Mouse (Mus musculus): ENCODE results near the gene Olfr508. TPM values are rescaled to one million over a fixed set of nuclear protein-coding genes. Genes with fewer than 3 reads are reported as not detected.
"Not testable (repeated sequence)": the region's sequence is repeated elsewhere in the genome, so short reads cannot be mapped to it uniquely, and the experiment has no call there.

The Olfr508 gene
- not detected in 2 replicates for polyA plus RNA-seq (2012; rRNA removed)

- no peak for DNase-seq (ENCODE audit: low spot score)
These were observed at the start of gene Olfr508 for GRCm38 (mm10) chr7:108629694-108630093. Gene Olfr508, plus strand, starts transcription at chr7:108629994.

- no peak for DNase-seq (ENCODE audit: low spot score)
These were observed 40.0 kb upstream of the Olfr508 start for GRCm38 (mm10) chr7:108589797-108590196.

- DNase-seq (ENCODE audit: low spot score) = not testable (repeated sequence)
These were observed 27.9 kb upstream of the Olfr508 start for GRCm38 (mm10) chr7:108601916-108602315.

GRCm38 (mm10) chr7:108610487-108610886 lies 19.3 kb upstream of the Olfr508 start, which contains the start of gene Olfr506:
Gene Olfr506, plus strand, starts transcription at chr7:108610787.
- no peak for DNase-seq (ENCODE audit: low spot score)

GRCm38 (mm10) chr7:108614110-108614509 lies 15.7 kb upstream of the Olfr508 start:
- no peak for DNase-seq (ENCODE audit: low spot score)

- DNase-seq (ENCODE audit: low spot score) = not testable (repeated sequence)
These were observed 13.0 kb upstream of the Olfr508 start for GRCm38 (mm10) chr7:108616781-108617180.

GRCm38 (mm10) chr7:108621514-108621913 lies 8.3 kb upstream of the Olfr508 start, which contains the start of gene Olfr507:
Gene Olfr507, plus strand, starts transcription at chr7:108621814.
- DNase-seq (ENCODE audit: low spot score) = no peak

- DNase-seq (ENCODE audit: low spot score) = no peak
These were observed 22.0 kb downstream of the Olfr508 start, which contains the start of gene Olfr509 for GRCm38 (mm10) chr7:108651806-108652205. Gene Olfr509, minus strand, starts transcription at chr7:108651906.

- DNase-seq (ENCODE audit: low spot score) = no peak
These were observed 32.6 kb downstream of the Olfr508 start for GRCm38 (mm10) chr7:108662419-108662818.

- DNase-seq (ENCODE audit: low spot score) = no peak
These were observed 36.3 kb downstream of the Olfr508 start, which contains the start of gene Olfr510 for GRCm38 (mm10) chr7:108666118-108666517. Gene Olfr510, plus strand, starts transcription at chr7:108666418.

- no peak for DNase-seq (ENCODE audit: low spot score)
These were observed 41.3 kb downstream of the Olfr508 start for GRCm38 (mm10) chr7:108671058-108671457.

GRCm38 (mm10) chr7:108678886-108679285 lies 49.1 kb downstream of the Olfr508 start:
- no peak for DNase-seq (ENCODE audit: low spot score)

Other genes starting within 250 kb of the Olfr508 start
- not detected in 2 replicates for gene Olfr495, start 236.8 kb upstream of the Olfr508 start, polyA plus RNA-seq (2012; rRNA removed)
- not detected in 2 replicates for gene Olfr497, start 209.6 kb upstream of the Olfr508 start, polyA plus RNA-seq (2012; rRNA removed)
- not detected in 2 replicates for gene Olfr498, start 164.7 kb upstream of the Olfr508 start, polyA plus RNA-seq (2012; rRNA removed)
- gene Olfr502, start 104.9 kb upstream of the Olfr508 start, polyA plus RNA-seq (2012; rRNA removed) = not detected in 2 replicates
- gene Olfr503, start 85.5 kb upstream of the Olfr508 start, polyA plus RNA-seq (2012; rRNA removed) = not detected in 2 replicates
- gene Olfr504, start 64.2 kb upstream of the Olfr508 start, polyA plus RNA-seq (2012; rRNA removed) = not detected in 2 replicates
- gene Olfr506, start 19.2 kb upstream of the Olfr508 start, polyA plus RNA-seq (2012; rRNA removed) = not detected in 2 replicates
- gene Olfr507, start 8.2 kb upstream of the Olfr508 start, polyA plus RNA-seq (2012; rRNA removed) = not detected in 2 replicates
- not detected in 2 replicates for gene Olfr509, start 21.9 kb downstream of the Olfr508 start, polyA plus RNA-seq (2012; rRNA removed)
- not detected in 2 replicates for gene Olfr510, start 36.4 kb downstream of the Olfr508 start, polyA plus RNA-seq (2012; rRNA removed)
- gene Olfr512, start 83.3 kb downstream of the Olfr508 start, polyA plus RNA-seq (2012; rRNA removed) = not detected in 2 replicates
- not detected in 2 replicates for gene Olfr513, start 121.0 kb downstream of the Olfr508 start, polyA plus RNA-seq (2012; rRNA removed)
- gene Olfr514, start 196.0 kb downstream of the Olfr508 start, polyA plus RNA-seq (2012; rRNA removed) = not detected in 2 replicates
- gene Olfr516, start 220.5 kb downstream of the Olfr508 start, polyA plus RNA-seq (2012; rRNA removed) = not detected in 2 replicates
- gene Olfr517, start 242.4 kb downstream of the Olfr508 start, polyA plus RNA-seq (2012; rRNA removed) = not detected in 2 replicates